Mouse (Mus musculus): ENCODE data around the gene Smpd1. TPM values are rescaled to one million over a fixed set of nuclear protein-coding genes. Genes with fewer than 3 reads are reported as not detected.

Smpd1 gene
- 10 to 100 TPM; 16.4 to 19.5 TPM for total RNA-seq (2023)

DNA sequence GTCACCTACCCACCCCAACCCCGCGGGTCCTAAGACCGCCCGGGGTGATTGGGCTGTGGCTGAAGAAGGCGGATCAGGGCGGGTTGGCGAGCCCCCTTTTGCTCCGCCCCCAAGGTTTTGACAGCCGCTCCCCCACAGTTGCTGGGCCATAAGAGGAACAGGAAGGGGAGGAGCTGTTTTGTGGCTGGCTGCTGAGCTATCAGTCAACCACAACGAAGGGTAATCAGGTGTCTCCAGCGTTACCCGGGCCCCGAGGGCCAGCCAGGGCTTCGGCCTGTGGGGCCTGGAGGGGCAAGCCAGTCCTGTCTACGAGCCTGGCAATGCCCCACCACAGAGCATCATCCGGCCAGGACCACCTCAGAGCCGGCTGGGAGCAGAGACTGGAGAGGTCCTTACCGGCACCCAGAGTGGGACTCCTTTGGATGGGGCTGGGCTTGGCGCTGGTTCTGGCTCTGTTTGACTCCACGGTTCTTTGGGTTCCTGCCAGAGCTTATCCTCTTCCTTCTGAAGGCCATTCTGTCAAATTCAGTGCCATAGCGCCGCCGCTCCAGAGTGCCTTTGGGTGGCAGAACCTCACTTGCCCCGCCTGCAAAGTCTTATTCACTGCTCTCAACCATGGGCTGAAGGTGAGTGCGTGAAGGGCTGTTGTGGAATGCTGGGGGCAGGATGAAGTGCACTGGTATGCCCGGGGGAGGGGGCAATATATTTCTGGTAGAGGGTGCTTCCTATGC is at the start of gene Smpd1:
TSS of gene Smpd1 (plus strand) at position 149 of the 731 bp plus-strand sequence.

DNA sequence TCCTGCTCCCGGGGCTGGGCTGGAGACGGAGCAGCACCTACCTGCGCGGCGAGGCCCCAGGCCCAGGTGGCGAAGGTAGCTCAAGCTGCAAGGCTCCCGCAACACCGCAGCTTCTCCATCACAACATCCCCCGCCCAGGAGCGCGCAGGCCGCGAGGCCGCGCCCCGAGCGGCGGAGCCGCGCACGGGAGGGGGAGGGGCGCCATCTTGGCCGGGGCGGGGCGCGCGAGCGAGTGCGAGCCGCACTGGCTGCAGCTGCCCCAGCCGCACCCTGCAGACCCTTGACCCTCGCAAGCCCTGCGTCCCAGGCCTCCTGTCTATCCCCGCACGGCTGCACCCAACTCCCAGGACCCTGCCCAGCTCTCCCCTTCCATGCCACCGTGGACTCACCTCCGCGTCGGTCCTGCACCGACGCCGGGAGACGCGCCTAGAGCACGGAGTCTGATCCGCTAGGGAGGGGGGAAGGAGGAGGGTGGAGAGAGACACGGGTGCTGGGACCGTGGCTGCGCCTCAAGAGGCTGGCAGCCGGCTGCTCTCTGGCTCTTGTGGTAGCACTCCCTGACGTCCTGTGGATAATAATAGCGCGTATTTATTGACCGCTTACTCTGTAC is 27.0 kb downstream of the Smpd1 start, which contains the start of gene Apbb1:
TSS of gene Apbb1 (minus strand) at position 560 of the 610 bp plus-strand sequence.

Other genes starting within 250 kb of the Smpd1 start
- not detected for gene Olfr689, start 243.2 kb upstream of the Smpd1 start, total RNA-seq (2023)
- not detected for gene Olfr690, start 220.3 kb upstream of the Smpd1 start, total RNA-seq (2023)
- gene Olfr691, start 212.1 kb upstream of the Smpd1 start, total RNA-seq (2023) = not detected
- gene Olfr692, start 186.1 kb upstream of the Smpd1 start, total RNA-seq (2023) = not detected
- gene Gm5901, start 179.3 kb upstream of the Smpd1 start, total RNA-seq (2023) = not detected
- gene Fam160a2, start 154.3 kb upstream of the Smpd1 start, total RNA-seq (2023) = 10 to 100 TPM; 56.3 to 63.1 TPM
- not detected for gene Cnga4, start 149.8 kb upstream of the Smpd1 start, total RNA-seq (2023)
- not detected for gene Cckbr, start 128.6 kb upstream of the Smpd1 start, total RNA-seq (2023)
- under 1 TPM in 1 of 2 experiments, not detected in 1; 0.30 TPM for gene Cavin3, start 72.1 kb upstream of the Smpd1 start, total RNA-seq (2023)
- gene Apbb1, start 27.3 kb downstream of the Smpd1 start, total RNA-seq (2023) = 1 to 10 TPM; 3.2 to 3.6 TPM
- not detected for gene Hpx, start 45.8 kb downstream of the Smpd1 start, total RNA-seq (2023)
- 10 to 100 TPM; 62.3 to 68.9 TPM for gene Trim3, start 79.2 kb downstream of the Smpd1 start, total RNA-seq (2023)
- 100 to 1,000 TPM; 102 to 110 TPM for gene Timm10b, start 85.7 kb downstream of the Smpd1 start, total RNA-seq (2023)
- gene Arfip2, start 86.1 kb downstream of the Smpd1 start, total RNA-seq (2023) = 10 to 100 TPM; 26.1 to 31.4 TPM
- gene Gm45799, start 86.2 kb downstream of the Smpd1 start, total RNA-seq (2023) = 10 to 100 TPM; 17.0 to 21.6 TPM
- 1 to 10 TPM; 3.1 to 9.1 TPM for gene Dnhd1, start 96.5 kb downstream of the Smpd1 start, total RNA-seq (2023)
- gene Ilk, start 182.2 kb downstream of the Smpd1 start, total RNA-seq (2023) = 100 to 1,000 TPM; 134 to 154 TPM
- 10 to 100 TPM; 13.5 to 15.6 TPM for gene Rrp8, start 183.0 kb downstream of the Smpd1 start, total RNA-seq (2023)
- gene Taf10, start 190.0 kb downstream of the Smpd1 start, total RNA-seq (2023) = 100 to 1,000 TPM; 179 to 208 TPM
- 100 to 1,000 TPM in 1 of 2 experiments, 10 to 100 TPM in 1; 83.7 to 102 TPM for gene Tpp1, start 197.9 kb downstream of the Smpd1 start, total RNA-seq (2023)
- under 1 TPM; 0.66 to 0.73 TPM for gene Dchs1, start 233.3 kb downstream of the Smpd1 start, total RNA-seq (2023)